Mouse (Mus musculus) thymus, adult 2 months (tissue): ENCODE data around the gene Brk1. TPM values are rescaled to one million over a fixed set of nuclear protein-coding genes. Genes with fewer than 3 reads are reported as not detected.

Experiments used
- DNase-seq: peaks from one replicate; pipeline ENCODE4 v3.0.0; 2021
- H3K27ac ChIP-seq: fragments of 200-500 bp; 2 replicates; pipeline ENCODE4 v1.5.1; 2012; ENCODE audit warnings: low read length, control low read depth; ENCODE audit not compliant: control insufficient read depth, insufficient read depth
- H3K27me3 ChIP-seq: fragments of 200-500 bp; 2 replicates; pipeline ENCODE4 v1.6.1; 2012; ENCODE audit warnings: mild to moderate bottlenecking, low read length, moderate library complexity, mixed read lengths; ENCODE audit not compliant: control insufficient read depth, insufficient read depth
- H3K36me3 ChIP-seq: fragments of 200-500 bp; 2 replicates; pipeline ENCODE4 v1.6.1; 2012; ENCODE audit warnings: mild to moderate bottlenecking, low read length, moderate library complexity; ENCODE audit not compliant: control insufficient read depth, insufficient read depth
- H3K4me1 ChIP-seq: fragments of 200-500 bp; replicated peaks from 2 replicates; pipeline ENCODE4 v1.6.1; 2012; ENCODE audit warnings: low read length; ENCODE audit not compliant: control insufficient read depth, insufficient read depth
- H3K4me3 ChIP-seq: fragments of 200-500 bp; 2 replicates; pipeline ENCODE4 v1.5.1; 2012; ENCODE audit warnings: mild to moderate bottlenecking, low read length, control low read depth, moderate library complexity; ENCODE audit not compliant: control insufficient read depth, insufficient read depth
- CTCF ChIP-seq: fragments of 200-500 bp; IDR thresholded peaks from 2 replicates; pipeline ENCODE4 v1.5.1; 2012; ENCODE audit warnings: mild to moderate bottlenecking, control low read depth, low read length, moderate library complexity, borderline replicate concordance; ENCODE audit not compliant: control insufficient read depth, poor library complexity, insufficient read depth; ENCODE audit errors: extremely low read depth
- POLR2A ChIP-seq: fragments of 200-500 bp; IDR thresholded peaks from 2 replicates; pipeline ENCODE4 v1.6.1; 2012; ENCODE audit warnings: mild to moderate bottlenecking, low read length, control low read depth, moderate library complexity; ENCODE audit not compliant: control insufficient read depth, poor library complexity, insufficient read depth; ENCODE audit errors: extremely low read depth
- WGBS: fragments of 180-500 bp; shearing (Covaris S2); methylation state at CpG from one replicate; pipeline ENCODE4 v1.1.7; 2018; 5-methylcytosine and 5-hydroxymethylcytosine counted together
- polyA plus RNA-seq: library from polyadenylated mRNA; depleted of rRNA; stranded (reverse); fragments of >200 nt; gene quantifications from 2 replicates; pipeline ENCODE4 v1.2.3, GENCODE M21; 2012; rRNA removed

Brk1 gene
- polyA plus RNA-seq, 1 experiment, result 243 TPM

DNA sequence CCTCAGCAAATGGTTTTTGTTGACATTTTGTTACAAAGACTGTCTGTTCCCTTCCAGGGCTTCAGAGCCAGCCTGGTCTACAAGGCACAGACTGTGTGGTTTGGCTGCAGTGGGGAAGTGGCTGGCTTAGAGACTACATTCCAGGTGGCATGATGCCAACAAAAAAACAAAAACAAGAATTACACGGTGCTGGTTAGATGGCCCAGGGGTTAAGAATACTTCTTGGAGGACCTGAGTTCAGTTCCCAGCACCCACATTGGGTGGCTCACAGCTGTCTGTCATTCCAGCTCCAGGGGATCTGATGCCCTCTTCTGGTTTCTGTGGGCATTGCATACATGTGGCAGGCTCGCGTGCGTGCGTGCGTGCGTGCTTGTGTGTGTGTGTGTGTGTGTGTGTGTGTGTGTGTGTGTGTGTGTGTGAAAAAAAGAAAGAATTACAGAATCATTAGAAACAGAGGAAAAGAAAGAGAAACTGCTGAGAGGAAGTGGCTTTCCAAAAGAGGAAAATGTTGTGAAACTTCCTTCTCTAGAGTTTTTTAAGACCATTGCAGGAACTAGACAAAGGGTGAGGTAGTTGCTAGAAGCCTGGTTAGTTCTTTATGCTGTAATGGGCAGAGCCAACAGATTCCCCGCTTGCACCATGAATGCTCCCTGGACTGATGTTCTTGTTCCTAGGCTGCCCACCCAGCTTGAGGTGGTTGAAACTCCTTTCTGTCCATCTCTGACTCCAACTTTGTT is 58.6 kb downstream of the Brk1 start:
- TF ChIP-seq POLR2A (no peak), CTCF (no peak)
- Histone ChIP-seq H3K4me3 (no peak overlapping the region), H3K27me3 (no peaks in the 10 kb centered on the region), H3K27ac (no peak overlapping the region), H3K36me3 (no peaks in the 10 kb centered on the region), H3K4me1 (peaks cover 22% of the 10 kb centered on the region)
- no peak for DNase-seq
- 95% methylated on average over 8 of the region's 8 CpGs for WGBS

GRCm38 (mm10) chr6:113664305-113664704 is 59.7 kb downstream of the Brk1 start:
- Histone ChIP-seq H3K4me3 (no peak overlapping the region), H3K36me3 (no peaks in the 10 kb centered on the region), H3K4me1 (peaks cover 26% of the 10 kb centered on the region), H3K27ac (no peak overlapping the region), H3K27me3 (no peaks in the 10 kb centered on the region)
- WGBS, result 84% methylated on average over 7 of the region's 7 CpGs
- TF ChIP-seq POLR2A, result no peak
- DNase-seq, result no peak

Other genes with a start within 250 kb of the Brk1 start
- 31.6 and 32.6 TPM in 2 replicates for gene Tada3, start 226.9 kb upstream of the Brk1 start, polyA plus RNA-seq
- 118 and 120 TPM in 2 replicates for gene Arpc4, start 226.7 kb upstream of the Brk1 start, polyA plus RNA-seq
- gene Ttll3, start 215.5 kb upstream of the Brk1 start, polyA plus RNA-seq, result 38.4 and 43.1 TPM in 2 replicates
- 81.6 and 94.5 TPM in 2 replicates for gene Rpusd3, start 185.4 kb upstream of the Brk1 start, polyA plus RNA-seq
- gene Cidec, start 169.0 kb upstream of the Brk1 start, polyA plus RNA-seq, result 103 and 116 TPM in 2 replicates
- gene Jagn1, start 162.2 kb upstream of the Brk1 start, polyA plus RNA-seq, result 69.6 and 75.5 TPM in 2 replicates
- 22.8 and 32.5 TPM in 2 replicates for gene Il17re, start 146.3 kb upstream of the Brk1 start, polyA plus RNA-seq
- gene Il17rc, start 133.3 kb upstream of the Brk1 start, polyA plus RNA-seq, result 14.3 and 15.4 TPM in 2 replicates
- 15.2 and 16.1 TPM in 2 replicates for gene Creld1, start 121.5 kb upstream of the Brk1 start, polyA plus RNA-seq
- 0.16 and 0.28 TPM in 2 replicates for gene Prrt3, start 102.8 kb upstream of the Brk1 start, polyA plus RNA-seq
- 54.5 and 59.7 TPM in 2 replicates for gene Emc3, start 73.1 kb upstream of the Brk1 start, polyA plus RNA-seq
- gene Fancd2, start 73.1 kb upstream of the Brk1 start, polyA plus RNA-seq, result 13.3 and 17.4 TPM in 2 replicates
- gene Fancd2os, start 4.1 kb upstream of the Brk1 start, polyA plus RNA-seq, result not detected in 2 replicates
- gene Vhl, start 19.2 kb downstream of the Brk1 start, polyA plus RNA-seq, result 33.5 and 37.9 TPM in 2 replicates
- gene Irak2, start 33.7 kb downstream of the Brk1 start, polyA plus RNA-seq, result 16.5 and 17.8 TPM in 2 replicates
- 35.2 and 35.7 TPM in 2 replicates for gene Tatdn2, start 92.3 kb downstream of the Brk1 start, polyA plus RNA-seq
- gene Ghrl, start 115.1 kb downstream of the Brk1 start, polyA plus RNA-seq, result 1.8 and 2.0 TPM in 2 replicates
- 163 and 167 TPM in 2 replicates for gene Sec13, start 136.0 kb downstream of the Brk1 start, polyA plus RNA-seq